Mouse (Mus musculus): Measurements from ENCODE around the gene Tpk1.

GRCm38 (mm10) chr6:43670939-43671338 lies 4.9 kb upstream of the Tpk1 start:
- TF ChIP-seq POLR2A (IDR thresholded peaks at IDR 0.05; ENCODE audit: extremely low read depth, insufficient read depth, low read length) (no peak), CTCF (IDR thresholded peaks at IDR 0.05; ENCODE audit: low read depth, low read length) (no peak)
